Mouse (Mus musculus) ovary, postnatal 36 days (tissue): Measurements from ENCODE around the gene Baz1b.
"Not testable (repeated sequence)": the region's sequence is repeated elsewhere in the genome, so short reads cannot be mapped to it uniquely, and the experiment has no call there.

ENCODE experiments used
- DNase-seq: peaks from one replicate; pipeline ENCODE4 v3.0.0; 2022; ENCODE audit warnings: low spot score, mixed read lengths

Gene Baz1b

DNA sequence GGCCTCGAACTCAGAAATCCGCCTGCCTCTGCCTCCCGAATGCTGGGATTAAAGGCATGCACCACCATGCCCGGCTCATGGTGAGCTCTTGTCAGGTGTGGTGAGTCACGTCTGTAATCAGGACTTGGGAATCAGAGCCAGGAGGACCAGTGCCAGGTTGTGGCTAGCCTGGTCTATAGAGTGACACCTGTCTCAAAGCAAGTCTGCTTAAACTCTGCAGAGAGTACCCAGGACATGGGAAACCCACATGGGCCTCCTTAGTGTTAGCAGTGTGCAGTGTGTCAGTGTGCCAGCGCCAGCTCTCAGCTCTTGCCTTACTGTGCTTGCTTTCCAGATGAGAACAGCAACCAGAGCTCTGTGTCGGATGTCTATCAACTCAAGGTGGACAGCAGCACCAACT, 7.4 kb upstream of the Baz1b start:
- DNase-seq = no peak

DNA sequence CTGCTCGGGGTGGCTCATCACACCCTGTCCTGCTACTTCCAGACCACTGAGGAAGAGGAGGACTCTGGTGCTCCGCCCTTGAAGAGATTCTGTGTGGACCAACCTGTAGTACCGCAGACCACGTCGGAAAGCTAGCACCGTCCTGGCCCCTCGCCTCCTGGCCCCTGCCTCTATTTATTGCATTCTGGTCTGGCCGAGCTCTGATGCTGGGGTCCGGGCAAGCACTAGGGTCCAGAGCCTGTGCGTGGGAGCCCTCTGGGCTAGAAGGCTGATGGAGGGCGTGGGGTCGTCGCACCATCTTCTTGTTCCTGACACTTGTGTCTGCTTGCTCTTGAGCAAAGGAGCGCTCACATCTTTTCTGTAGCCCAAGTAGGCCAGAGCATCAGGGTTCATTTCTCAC, 6.3 kb upstream of the Baz1b start:
- DNase-seq = no peak

DNA sequence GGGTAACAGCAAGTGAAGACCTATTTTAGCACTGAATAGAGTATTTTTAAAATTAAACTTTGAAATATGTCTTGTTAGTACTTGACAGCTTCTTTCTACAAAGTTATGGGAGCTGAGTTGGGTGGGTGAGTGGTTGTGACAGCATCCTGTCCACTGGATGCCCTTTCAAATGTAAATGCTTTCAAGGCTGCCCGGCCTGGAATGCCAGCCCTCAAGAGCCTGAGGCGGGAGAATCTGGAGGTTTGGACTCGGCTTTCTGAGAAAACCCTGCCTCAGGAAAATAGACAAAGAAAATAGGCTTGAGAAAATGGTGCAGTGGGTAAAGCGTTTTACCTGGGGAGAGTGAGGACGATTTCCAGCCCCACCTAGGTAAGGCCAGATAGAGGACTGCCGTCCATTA, 5.3 kb upstream of the Baz1b start:
- no peak for DNase-seq

DNA sequence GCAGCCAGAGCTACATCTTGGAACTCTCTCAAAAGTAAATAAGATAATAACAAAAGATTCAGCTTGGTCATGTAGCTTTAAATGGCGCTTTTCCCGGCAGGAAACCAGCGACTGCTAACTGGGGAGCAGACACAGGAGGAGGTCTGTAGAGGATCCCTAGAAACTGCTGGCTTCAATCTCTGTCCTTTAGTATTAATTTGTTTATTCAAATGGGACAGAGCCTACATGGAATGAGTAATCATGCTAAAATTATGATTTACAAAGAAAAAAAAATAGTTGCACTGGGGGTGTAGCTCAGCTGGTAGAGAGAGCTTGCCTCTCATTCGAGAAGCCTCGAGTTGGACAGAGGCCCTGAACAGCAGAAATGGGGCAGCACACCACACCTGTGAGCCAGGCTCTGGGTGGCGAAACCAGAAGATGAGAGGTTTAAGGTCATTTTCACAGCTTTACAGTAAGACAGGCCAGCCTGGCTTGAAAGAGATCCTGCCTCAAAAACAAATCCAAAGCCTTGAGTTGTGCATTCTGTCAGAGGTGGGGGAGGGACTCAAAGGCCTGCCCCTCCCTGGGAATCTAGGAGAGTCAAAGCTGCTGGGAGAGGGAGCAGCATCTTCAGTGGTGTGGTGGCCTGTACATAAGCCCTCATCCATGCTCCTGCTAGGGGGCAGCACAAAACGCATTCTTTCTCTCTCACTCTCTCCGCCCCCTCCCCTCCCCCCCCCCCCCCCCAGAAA, 3.8 kb upstream of the Baz1b start:
- no peak for DNase-seq

DNA sequence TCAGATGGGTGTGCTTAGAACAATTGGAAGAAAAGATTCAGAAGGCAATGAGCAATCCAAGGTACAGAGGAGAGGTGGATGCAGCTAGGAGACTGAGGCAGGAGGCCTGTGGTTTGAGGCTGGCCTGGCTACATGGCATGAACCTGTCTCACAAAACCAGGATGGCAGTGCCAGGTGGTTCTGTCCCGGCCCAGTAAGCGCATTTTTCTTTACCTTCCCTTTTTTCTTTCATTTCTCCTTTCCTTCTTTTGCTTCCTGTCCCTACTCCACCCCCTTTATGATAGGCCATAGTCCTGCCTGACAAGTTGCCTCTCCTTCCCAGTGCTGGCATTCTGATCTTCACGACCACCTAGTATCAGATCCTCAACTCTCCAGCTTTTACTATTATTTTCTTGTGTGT, 2.0 kb upstream of the Baz1b start:
- DNase-seq = no peak

DNA sequence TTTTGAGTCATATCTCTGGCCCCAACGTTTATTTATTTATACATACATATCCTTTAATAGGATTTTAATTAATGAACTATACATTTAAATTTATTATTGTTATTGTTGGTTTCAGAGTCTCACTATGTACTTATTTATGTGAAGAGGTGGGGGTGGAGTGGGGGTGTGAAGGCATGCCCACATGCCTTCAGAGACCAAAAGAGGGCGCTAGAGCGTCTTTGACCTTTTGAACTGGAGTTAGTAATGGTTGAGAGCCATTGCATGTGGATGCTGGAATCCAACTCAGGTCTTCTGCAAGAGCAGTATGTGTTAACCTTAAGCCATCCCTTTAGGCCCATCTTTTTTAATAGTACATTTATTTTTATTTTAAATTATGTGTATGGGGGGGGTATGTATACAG, 1.5 kb upstream of the Baz1b start:
- DNase-seq = no peak

DNA sequence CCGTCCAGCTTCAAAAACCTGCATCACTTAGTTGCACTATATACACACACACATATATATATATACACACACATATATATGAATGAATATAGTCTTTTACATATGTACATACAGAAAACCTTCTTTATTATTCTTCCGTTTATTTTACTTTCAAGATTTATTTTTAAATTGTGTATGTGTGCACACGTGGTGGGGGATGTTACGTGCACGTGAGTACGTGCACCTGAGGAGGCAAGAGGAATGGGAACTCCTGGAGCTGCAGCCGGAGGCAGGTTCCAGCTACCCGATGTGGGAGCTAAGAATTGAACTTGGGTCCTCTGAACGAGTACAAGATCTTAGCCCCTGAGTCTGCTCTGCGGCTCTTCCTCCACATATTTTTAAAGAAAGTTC, 838 bp upstream of the Baz1b start:
- DNase-seq = no peak

DNA sequence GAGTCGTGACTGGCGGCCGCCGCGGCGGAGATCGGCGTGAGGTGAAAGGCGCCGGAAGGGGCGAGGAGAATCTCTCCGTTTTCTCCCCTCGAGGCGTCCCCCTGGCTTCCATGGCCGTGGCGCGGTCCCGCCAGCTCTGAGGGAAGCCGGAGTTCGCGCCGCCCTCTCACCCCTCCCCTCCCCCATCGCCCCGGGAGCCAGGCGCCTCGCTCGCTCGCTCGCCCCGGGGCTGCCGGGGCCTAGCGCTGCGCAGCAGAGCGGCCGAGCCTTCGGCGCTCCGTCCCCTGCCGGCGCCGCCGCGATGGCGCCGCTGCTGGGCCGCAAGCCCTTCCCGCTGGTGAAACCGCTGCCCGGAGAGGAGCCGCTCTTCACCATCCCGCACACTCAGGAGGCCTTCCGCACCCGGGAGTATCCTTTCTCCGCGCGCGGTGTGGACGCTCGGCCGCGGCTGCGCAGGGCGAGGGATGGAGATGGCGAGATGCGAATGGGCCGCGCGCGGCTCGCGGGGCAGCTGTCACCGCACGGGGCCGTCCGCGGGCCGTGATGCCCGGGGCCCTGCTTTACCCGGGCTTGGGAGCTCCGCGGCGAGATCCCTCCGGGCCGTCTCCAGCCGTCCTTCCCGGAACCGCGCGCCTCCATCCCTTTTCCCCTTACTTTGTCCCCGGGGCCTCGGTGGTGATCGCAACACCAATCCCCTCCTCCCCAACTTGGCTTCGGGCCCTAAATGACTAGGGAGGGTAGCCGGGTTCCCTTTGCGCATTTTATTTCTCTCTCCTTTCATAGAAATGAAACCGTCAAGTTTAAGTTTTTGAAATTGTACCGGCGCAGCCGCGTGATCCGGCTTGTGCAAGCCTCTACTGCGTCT, 517 bp downstream of the Baz1b start:
- DNase-seq = peak; percentile 43

DNA sequence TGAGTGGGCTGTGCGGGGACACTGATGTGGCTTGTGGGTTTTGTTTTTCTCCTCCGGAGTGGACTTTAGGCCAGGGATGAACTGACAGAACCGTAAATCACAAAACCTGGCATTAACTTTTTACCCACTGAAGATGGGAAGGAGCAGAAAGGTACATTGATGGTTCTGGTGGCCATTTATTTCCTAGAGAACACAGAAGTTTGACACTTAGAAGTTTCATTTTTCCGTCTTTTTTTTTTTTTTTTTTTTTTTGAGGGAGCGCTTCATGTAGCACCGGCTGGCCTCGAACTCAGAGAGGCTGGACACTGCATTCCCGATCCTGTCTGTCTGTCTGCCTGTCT, 1.1 kb downstream of the Baz1b start:
- no peak for DNase-seq

DNA sequence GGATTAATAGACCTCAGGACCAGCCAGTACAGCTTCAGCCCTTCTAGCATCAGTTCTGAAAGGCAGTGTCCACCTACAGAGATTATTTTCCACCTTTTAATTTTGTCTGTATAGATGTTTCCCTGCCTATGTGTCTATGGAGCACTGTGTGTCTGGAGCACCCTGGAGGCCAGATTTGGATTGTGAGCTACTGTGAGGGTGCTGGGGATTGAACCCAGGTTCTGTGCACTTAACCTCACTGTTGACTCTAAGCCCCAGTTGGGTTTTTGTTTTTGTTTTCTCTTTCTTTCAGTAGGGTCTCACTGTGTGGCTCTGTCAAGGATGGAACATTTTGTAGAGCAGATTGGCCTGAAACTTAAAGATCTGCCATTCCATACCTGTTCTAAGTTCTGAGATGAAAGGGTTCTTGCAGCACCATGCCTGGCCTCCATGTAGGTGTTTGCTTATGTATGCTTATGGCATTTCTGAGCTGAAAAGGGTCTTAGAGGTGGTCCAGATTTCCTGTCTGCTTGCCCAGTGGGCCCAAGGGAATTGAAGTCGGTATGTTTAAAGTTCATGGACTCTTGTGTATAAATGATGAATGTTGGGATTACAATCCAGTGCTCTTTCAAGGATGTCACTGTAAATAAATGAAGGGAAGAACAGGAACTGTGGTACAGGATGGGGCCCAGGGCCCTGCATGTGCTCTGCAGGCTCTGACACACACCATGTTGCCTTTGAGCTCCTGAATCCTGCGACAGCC, 2.4 kb downstream of the Baz1b start:
- no peak for DNase-seq

DNA sequence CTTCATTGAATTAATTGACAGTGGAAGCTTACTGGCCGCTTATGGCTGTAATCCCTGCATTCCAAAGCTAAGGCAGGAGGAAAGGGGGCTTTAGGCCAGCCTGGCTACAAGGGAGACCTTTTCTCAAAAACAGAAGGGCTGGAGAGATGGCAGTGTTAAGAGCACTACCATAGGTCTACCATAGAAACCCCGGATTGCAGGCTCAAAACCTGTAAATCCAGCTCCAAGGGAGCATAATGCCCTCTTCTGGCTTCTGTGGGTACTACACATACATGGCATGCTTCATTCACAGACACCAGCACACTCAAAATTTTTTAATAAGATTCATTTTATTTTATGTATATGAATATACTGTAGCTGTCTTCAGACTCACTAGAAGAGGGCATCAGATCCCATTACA, 4.6 kb downstream of the Baz1b start:
- peak; percentile 18 for DNase-seq

DNA sequence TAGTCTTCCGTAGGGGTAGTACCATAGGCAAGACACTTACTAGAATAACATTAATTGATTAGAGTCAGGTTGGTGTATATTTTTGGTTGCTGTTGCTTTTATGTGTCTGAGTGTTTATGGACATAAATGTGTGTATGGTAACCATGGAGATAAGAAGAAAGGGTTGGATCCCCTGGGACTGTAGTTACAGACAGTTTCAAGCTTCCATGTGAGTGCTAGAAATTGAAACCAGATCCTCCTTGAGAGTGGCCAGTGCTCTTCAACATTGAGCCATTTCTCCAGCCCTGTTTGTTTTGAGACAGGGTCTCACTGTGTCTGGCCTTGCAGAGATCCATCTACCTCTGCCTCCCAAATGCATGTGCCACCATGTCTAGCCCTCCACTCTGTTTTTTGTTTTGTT, 5.4 kb downstream of the Baz1b start:
- DNase-seq = no peak

DNA sequence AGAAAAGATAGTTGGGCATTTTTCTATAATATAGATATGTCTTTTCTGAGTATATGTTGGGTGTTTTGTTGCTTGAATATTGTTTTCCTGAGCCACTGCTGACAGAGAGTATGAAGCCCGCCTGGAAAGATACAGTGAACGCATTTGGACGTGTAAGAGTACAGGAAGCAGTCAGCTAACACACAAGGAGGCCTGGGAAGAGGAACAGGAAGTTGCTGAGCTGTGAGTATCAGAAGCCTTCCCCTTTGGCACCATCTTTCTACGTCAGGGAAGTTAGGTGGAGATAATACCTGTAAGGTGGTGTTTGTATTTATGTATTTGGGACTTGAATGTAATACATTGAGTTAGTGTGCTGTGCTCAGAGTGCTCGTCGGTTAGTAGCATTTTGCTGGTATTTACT, 9.3 kb downstream of the Baz1b start:
- DNase-seq = no peak

DNA sequence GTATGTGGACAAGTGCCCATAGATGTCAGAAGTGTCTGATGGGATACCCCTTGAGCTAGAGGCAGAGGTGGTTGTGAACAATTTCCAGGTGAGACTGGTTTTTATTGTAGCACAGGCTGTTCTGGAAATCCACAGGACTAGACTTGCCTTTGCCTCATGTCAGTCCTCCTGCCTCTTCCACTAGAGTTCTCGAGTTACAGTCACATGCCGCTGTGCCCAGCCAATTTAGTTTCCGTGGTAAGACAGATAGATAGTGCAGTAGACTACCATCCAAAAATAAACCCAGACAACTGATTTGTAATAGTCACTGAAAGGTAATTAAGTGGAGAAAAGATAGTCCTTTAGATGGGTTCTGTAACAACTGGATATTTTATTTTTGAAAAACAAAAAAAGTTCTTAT, 15.7 kb downstream of the Baz1b start:
- no peak for DNase-seq

DNA sequence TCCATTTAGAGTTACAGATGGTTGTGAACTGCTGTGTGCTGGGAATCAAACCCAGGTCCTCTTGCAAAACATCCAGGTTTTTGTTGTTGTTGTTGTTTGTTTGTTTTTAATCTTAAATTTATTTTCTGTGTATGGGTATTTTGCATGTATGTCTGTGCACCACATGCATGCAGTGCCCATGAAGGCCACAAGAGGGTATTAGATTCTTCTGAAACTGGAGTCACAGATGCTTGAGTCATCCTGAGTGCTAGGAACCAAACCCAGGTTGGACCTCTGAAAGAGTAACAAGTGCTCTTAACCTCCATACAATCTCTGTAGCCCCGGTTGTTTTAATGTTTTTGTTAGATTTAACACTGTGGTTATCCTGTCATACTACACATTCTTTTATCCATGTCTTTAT, 21.1 kb downstream of the Baz1b start:
- no peak for DNase-seq

DNA sequence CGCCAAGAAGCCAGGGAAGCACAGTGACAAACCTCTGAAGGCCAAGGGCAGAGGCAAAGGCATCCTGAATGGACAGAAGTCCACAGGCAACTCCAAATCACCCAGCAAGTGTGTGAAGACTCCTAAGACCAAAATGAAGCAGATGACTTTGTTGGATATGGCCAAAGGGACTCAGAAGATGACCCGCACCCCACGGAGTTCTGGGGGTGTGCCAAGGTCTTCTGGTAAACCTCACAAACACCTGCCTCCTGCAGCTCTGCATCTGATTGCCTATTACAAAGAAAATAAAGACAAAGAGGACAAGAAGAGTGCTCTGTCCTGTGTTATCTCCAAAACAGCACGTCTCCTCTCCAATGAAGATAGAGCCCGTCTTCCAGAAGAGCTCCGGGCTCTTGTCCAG, 29.8 kb downstream of the Baz1b start:
- DNase-seq = no peak

DNA sequence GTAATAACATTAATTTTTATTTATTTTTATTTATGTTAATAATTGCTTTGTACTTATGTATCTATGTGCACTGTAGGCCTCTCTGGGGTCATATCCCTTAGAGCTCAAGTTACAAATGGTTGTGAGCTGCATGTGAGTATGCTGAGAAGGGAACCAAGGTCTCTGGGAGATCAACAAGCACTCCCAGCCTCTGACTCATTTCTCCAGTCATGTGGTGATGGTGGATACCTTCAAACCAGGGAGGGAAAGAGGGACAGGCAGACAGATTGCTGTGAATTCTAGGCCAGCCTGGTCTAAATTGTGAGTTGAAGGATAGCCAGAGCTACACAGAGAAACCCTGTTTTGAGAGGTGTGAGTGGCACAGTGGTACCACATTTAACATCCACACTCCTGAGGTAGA, 33.9 kb downstream of the Baz1b start:
- no peak for DNase-seq

DNA sequence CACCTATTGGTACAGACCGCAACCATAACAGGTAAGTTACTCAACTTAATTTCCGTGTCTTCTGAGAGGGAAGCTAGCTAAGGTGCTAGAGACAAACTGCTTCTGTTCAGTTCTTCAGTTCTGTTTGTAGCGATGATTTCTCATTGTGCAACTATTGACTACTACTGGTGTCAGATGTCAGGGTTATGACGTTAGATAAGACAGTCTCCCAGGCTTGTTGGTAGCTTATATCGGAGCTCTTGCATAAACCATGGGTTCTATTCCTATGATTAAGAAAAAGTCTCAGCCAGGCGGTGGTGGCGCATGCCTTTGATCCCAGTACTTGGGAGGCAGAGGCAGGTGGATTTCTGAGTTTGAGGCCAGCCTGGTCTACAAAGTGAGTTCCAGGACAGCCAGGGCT, 35.0 kb downstream of the Baz1b start:
- DNase-seq = no peak

DNA sequence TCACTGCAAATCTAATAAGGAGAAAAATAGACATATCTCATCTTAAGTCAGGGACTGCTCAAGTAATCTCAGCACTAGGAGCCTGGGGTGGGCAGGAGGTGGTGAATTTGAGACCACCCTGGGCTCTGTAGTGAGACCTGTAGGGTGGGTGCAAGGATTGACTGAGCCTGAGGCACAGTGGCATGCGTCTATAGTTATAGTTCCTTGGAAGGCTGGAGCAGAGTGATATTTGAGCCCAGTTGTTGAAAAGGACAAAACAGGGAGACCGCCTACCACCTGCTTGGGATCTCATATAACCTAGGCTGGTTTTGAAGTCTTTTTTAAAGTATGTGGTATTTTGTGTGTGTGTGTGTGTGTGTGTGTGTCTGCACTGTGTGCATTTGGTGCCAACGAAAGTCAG, 37.1 kb downstream of the Baz1b start:
- DNase-seq = no peak

DNA sequence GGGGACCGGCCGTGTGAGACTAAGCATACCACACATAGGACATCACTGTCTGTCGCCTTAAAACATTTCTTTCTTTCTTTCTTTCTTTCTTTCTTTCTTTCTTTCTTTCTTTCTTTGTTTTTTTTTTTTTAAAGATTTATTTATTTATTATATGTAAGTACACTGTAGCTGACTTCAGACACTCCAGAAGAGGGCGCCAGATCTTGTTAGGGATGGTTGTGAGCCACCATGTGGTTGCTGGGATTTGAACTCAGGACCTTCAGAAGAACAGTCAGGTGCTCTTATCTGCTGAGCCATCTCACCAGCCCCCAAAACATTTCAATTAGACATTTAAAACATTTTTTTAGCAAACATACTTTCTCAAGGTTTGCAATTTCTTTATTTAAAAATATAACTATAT, 38.8 kb downstream of the Baz1b start:
- DNase-seq = not testable (repeated sequence)

DNA sequence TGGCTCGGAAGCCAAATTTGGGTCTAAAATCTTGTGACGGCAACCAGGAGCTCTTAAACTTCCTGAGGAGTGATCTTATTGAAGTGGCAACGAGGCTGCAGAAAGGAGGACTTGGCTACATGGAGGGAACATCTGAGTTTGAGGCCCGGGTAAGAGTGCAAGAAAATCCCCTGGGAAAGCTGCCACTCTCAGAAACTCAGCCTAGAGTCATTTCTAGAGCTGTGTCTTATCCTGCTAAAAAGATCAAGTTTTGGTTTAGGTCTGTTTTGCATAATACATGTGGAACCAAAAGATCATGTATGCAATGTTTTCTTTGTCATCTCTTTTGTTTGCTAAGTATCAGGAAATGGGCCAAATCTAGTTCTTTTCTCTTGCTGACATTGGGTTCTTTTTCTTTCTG, 43.1 kb downstream of the Baz1b start:
- no peak for DNase-seq

DNA sequence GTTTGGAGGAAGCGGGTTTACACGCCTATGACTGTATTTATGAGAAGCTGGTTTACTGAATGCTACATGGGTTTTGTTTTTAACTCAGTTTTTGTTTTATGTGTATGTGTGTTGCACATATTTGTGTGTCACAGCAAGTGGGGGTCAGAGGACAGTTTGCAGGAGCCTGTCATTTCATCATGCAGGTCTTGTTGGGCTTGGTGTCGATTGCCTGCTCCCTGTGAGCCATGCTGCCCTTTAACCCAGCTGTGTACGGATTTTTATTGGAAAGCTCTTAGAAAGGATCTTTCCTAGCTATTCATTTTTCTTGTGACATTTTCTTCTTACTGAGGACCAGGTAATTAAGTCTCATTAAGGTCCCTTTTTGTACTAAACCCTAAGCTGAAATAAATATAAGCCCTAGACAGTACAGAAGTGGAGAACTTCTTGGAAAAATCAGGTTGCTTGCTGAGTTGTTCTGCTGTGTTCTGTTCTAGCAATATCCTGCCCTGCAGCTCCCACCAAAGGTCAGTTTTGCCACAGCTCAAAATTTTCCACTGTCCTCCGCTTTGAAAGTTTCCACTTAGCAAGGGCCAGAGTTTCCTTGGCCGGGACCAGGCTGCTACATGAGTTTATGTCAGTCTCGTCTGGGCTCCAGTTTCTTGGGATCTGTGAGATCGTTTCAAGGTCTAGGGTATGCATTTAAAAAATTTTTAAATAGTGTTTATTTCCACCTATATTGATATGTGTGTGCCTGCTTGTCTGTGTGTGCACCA, 46.3 kb downstream of the Baz1b start:
- DNase-seq = no peak
